Mouse (Mus musculus): ENCODE results near the gene Igsf23.
"Not testable (repeated sequence)": the region's sequence is repeated elsewhere in the genome, so short reads cannot be mapped to it uniquely, and the experiment has no call there.

Igsf23 gene

DNA sequence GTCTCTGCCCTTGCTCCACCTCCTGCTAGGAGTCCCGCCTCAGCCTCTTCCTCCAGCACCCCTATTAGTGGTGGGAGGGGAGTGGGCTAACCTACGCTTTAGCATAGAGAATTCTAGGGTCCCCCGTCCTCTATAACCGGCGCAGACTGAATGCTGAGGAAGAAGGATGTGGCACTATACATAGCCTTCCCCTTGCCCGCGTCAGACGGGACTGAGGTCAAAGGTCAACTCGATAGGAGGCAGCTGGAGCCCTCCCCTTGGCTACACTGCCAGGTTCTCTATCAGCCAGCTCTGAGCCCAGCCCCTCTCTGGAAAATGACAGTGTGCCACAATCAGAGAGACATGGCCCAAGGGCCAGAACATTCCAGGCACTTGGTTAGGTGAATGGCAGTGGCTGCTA lies at the start of gene Igsf23:
Igsf23 (minus strand) TSS at position 168 of the 400 bp plus-strand sequence.
- no peak for DNase-seq

DNA sequence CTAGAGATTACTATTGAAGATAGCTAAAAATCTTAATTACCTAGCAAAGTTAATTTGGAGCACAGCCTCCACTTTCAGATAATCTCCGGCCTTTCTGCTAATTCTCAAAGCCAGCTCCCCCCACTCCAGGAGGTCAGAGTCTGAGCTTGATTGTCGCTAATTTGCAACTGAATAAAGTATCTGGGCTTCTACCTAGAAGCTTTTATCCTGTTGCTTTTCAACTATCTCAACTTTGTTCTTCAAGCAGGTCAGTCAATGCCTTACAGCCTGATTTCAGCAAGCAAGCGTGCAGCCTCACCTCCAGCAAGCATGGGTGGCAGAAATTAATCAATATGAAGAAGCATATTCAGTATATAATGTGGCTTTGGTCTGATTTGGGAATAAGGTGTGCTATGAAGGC lies 46.2 kb upstream of the Igsf23 start:
- not testable (repeated sequence) for DNase-seq

GRCm38 (mm10) chr7:19991165-19991564 lies 40.6 kb upstream of the Igsf23 start, which contains the start of gene Nlrp9b:
Nlrp9b (plus strand) TSS chr7:19991465.
- not testable (repeated sequence) for DNase-seq

DNA sequence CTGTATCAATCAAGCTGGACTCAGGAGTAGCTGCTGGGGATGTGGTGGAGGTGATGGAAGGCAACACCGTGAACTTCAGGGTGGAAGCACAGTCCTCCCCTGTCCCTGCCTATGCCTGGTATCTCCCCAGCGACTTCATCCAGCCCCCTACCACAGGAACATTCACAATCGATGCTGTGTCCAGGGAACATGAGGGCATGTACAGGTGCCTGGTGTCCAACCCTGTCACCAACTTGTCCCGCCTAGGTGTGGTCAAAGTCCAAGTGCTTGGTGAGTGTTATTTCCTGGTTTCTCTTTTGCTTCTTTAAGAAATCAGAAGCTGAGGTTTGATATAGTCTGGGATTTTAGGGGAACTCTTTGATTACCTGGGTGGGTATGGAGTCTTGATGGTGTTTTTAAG lies 21.0 kb upstream of the Igsf23 start:
- DNase-seq: no peak

GRCm38 (mm10) chr7:19970196-19970595 lies 19.6 kb upstream of the Igsf23 start:
- DNase-seq: no peak

GRCm38 (mm10) chr7:19969541-19970090 lies 19.1 kb upstream of the Igsf23 start:
- DNase-seq: no peak

DNA sequence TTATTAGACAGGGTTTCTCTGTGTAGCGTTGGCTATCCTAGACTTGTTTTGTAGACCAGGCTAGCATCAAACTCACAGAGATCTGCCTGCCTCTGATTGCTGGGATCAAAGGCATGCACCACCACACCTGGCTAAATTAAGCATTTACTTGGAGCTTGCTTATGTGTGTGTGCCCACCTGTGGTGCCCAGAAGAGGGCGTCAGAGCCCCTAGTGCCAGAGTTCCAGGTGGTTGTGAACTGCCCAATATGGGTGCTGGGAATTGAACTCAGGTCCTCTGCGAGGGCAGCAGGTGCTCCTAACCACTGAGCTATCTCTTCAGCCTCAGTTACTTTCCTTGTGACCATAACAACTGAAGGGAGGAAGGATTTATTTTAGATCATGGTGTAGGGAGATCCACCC lies 18.6 kb upstream of the Igsf23 start:
- no peak for DNase-seq

DNA sequence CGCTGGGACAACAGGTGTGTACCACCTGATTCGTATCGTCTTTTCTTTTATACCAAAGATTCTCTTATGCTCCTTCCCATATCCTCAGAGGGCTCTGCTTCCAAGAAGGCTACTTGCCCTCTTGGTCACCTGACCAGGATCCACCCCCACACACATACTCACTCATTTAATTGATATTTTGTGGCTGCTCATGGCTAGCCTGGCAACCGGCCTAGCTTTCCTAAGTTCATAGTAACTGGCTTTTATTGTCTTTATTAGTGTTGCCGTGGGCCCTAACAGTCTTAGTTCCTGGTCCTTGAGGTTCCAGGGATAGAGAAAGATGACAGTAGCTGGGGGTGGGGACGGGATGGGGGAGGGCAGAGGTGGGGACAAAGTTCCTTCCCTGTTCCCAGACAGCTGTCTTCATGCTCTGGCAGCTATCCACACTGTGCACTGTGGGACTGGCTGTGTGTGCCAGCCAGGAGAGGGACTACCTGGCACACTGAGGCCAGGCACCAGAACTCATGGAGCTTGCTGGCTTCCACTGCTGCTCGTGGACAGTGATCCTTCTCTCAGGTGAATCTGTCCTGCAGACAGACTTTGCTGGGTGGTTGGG lies 14.5 kb upstream of the Igsf23 start, which contains the start of gene Ceacam20:
Ceacam20 (plus strand) TSS at position 428 of the 595 bp plus-strand sequence.
- DNase-seq: no peak

- DNase-seq: no peak
These were observed 11.9 kb upstream of the Igsf23 start for GRCm38 (mm10) chr7:19962423-19962822.

GRCm38 (mm10) chr7:19956341-19956781 lies 5.8 kb upstream of the Igsf23 start:
- DNase-seq: peak; percentile 54

- DNase-seq: no peak
These were observed 5.3 kb upstream of the Igsf23 start for GRCm38 (mm10) chr7:19955861-19956260.

GRCm38 (mm10) chr7:19953054-19953453 lies 2.5 kb upstream of the Igsf23 start:
- no peak for DNase-seq

DNA sequence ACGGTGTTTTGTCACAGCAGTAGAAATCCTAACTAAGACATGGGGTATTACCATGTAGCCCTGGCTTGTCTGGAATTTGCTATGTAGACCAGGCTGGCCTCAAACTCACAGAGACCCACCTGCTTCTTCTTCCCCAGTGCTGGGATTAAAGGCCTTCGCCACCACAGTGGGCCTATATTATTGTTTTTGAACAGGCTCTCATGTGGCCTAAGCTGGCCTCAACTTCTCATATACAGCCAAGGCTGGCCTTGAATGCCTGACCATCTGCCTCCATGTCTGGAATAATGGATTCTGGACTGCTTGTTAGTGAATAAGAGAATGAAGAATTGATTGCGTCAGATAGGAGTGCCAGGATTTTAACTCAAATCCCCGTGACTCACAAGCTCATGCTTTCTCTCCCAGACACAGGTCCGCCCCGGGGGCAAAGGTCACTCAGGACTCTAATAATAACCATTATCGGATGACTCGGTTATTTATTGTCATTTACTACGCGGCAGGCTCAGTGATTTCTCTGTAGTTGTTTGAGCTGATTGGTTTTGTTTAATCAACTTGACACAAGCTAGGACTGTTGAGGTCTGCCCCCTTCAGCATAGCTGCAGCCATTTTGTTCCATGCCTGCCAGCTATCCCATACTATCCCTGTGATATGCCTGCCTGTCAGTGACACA lies 1.9 kb upstream of the Igsf23 start:
- DNase-seq: no peak

DNA sequence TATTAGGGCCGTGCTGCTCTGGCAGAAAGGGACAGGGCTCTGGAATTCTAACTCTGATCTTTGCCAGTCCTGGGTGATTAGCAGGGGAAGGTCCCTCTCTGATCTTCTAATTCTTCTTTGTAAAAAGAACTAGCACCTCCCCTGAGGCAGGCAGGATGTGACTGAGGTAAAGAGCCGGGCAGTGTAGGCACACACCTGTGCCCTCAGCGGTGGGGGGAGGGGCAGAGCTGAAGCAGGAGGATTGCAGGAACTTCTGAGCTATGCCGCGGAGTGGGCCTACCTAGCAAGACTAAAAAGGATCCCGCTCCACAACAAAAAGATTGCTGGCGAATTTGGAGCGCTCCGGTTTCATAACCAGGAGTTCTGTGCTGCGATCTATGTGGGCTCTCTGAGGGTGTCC lies 560 bp downstream of the Igsf23 start:
- DNase-seq: no peak

GRCm38 (mm10) chr7:19948956-19949355 lies 1.6 kb downstream of the Igsf23 start:
- DNase-seq: no peak

DNA sequence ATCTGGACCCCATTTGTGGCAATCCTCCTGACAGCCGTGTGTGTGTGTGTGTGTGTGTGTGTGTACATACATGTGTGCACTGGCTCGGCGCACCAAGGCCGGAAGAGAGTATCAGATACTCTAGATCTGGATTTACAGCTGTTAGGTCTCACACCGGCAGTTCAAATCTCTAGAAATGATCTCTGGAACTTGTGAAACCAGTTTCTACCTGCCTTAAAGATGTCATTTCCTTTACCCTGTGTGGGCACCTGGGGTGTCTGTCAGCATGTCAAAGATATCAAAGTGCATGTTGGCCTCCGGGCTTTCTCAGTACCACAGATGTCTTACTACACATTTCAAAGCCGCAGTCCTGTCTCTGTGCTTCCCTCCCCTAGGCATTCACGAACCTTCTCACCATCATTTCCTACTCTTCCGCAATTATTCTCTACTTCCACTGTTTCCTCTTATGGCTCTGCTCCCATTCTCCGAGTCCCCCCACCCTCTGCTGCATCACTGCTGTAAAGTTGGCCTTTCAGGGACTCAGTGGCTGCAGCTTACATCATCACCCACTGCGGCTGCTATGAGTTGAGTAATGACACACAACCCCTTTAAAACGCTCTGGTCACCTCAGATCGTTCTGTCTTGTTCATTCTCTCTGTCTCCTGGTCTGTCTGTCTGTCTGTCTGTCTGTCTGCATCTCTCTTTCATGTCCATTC lies 4.6 kb downstream of the Igsf23 start:
- no peak for DNase-seq

DNA sequence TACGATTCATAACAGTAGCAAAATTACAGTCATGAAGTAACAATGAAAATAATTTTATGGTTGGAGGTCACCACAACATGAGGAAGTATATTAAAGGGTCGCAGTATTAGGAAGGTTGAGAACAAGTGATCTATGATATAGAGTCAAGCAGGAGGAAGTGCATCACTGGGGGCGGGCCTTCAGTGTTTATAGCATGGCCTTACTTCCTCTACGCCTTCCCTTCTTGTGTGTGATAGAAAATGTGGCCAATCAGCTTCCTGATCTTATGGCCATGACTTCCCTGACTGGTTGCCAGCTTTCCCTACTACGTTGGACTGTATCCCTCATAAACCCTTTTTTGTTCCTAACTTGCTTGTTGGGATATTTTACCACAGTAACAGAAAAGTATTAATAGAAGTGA lies 5.4 kb downstream of the Igsf23 start:
- DNase-seq: no peak

DNA sequence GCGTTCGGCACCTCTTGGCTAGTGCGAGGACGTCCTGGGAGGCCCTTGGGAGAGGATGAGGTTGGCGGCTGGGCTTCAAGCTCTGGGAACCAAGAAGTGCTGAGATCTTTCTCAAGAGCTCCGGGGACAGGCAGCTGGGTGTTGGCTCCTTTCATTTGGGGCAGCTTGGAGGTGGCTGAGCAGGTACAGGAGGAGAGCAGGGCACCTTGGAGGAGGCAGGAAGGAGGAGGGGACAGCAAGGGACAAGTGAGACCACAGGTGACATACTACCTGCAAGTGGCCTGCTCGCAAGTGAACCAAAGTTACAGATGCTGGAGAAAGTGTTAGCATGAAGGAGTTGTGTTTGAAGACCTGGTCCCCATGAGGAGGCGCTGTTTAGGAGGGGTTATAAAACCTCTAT lies 5.8 kb downstream of the Igsf23 start:
- DNase-seq: no peak

- no peak for DNase-seq
These were observed 10.3 kb downstream of the Igsf23 start for GRCm38 (mm10) chr7:19940256-19940655.

GRCm38 (mm10) chr7:19939555-19940235 lies 10.9 kb downstream of the Igsf23 start:
- no peak for DNase-seq

GRCm38 (mm10) chr7:19937229-19937821 lies 13.2 kb downstream of the Igsf23 start:
- DNase-seq: no peak

- DNase-seq: no peak
These were observed 14.6 kb downstream of the Igsf23 start for GRCm38 (mm10) chr7:19935961-19936360.

All from cerebellum, adult 9-11 months (tissue).